Mouse (Mus musculus) adrenal gland, postnatal 4 days (tissue): ENCODE data around the gene Noct. TPM values are rescaled to one million over a fixed set of nuclear protein-coding genes. Genes with fewer than 3 reads are reported as not detected.
"Not testable (repeated sequence)": the region's sequence is repeated elsewhere in the genome, so short reads cannot be mapped to it uniquely, and the experiment has no call there.

Experiments used
- DNase-seq, 2 experiments: peaks; one replicate each; pipeline ENCODE4 v3.0.0; 2021 to 2022; ENCODE audit warnings: low spot score in 2 of 2, mixed read lengths in 2 of 2
- long read RNA-seq, 2 experiments: library from polyadenylated mRNA; stranded (forward); transcript quantifications; one replicate each; pipeline ENCODE4 v2.0.0; 2021
- total RNA-seq, 2 experiments: library from RNA; stranded (reverse); gene quantifications; 2 replicates each; pipeline ENCODE4 v1.2.3; 2021

Noct gene
- 10 to 100 TPM; 15.1 to 17.9 TPM for total RNA-seq
- long read RNA-seq, experiment 1, transcript Noct-201 (3 exons, 3,059 nt), result major isoform, 16 of 17 reads
- long read RNA-seq, experiment 1, partial matches to known transcripts, result 0 of 17 reads
- long read RNA-seq, experiment 1, other reads (novel, unspliced or antisense), result 1 of 17 reads
- long read RNA-seq, experiment 2, transcript Noct-201 (3 exons, 3,059 nt), result major isoform, 30 of 30 reads
- long read RNA-seq, experiment 2, partial matches to known transcripts, result 0 of 30 reads
- long read RNA-seq, experiment 2, other reads (novel, unspliced or antisense), result 0 of 30 reads

DNA sequence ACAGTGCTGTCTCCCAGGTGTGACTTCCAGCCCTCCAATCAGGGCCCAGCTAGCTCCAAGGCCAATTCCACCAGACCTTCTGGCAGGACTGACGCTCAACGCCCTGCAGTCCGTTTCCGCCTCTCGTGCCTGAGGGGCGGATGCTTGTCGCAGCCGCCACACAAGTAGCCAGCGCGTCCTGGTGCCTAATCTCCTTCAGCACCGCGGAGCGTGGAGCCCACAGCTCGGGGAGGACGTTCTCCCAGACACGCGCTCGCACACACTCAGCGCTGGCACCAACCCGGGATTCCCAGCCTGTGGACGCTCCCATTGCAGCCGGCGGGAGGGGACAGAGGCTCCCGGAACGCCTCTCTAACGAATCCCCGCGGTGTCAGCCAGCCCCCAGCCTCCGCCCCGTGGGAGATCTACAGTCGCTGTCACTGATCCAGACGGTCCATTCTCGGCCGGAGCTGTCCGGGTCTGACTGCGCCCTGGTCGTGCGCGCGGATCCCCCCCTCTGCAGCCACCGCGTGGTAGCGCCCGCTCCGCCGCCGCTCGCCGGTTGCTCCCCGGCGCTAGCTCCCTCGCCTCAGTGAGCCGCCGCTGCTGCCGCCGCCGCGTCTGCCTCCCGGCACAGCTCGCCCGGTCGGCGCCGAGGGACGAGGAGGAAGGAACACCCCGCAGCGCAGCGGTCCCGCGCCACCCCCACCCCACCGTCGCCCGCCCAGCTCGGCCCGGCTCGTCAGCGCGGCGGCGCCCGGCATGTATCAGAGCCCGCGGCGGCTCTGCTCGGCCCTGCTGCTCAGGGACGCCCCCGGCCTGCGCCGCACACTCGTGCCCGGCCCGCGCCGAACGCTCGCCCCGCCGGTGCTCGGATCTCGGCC is at the start of gene Noct:
TSS of gene Noct (plus strand) at position 85 of the 863 bp plus-strand sequence.
- DNase-seq, result peak; percentile 67 to 76

DNA sequence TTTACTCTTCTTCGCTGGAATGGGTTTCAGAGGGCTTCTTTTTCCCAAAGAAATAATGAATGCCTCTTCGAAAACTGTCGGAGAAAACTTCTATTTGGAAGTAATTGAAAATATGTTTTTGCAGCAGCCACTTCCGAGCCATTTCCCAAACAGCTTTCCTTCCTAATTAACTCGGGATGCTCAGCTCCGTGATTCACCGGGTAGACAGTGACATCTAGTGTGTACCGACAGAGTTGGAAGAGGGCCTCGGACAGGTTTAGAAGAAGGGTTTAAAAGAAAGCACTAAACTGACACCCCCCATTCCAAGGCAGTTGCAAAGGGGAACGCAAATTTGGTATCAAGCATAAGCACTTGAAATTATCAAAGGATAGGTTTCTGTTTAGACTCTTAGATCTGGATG is 46.1 kb upstream of the Noct start:
- no peak for DNase-seq

DNA sequence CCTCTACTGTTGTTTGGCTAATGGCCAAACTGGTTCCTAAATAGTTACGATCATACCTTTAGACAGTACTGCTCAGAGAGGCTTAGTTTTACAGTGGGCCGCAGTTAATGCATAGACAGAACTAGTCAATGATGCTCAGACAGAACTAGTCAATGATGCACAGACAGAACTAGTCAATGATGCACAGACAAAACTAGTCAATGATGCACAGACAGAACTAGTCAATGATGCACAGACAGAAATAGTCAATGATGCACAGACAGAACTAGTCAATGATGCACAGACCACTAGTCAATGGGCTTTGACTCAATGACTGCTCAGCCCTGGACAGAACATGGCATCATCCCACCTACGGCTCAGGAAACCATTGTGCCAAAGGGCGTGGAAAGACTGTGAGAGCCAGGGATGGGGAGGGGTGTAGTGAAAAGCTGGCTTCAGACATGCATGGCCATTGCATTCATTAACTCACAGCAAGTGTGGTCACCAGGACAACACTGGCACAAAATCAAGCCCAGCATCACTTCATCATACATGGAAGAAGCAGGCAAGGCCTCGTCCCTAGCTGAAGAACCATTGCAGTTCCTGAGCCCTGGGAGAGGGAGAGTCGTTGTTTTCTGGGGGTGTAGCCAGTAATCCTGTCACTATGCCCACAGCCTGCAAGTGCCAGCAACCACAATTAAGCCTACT is 44.6 kb upstream of the Noct start:
- DNase-seq, result no peak

DNA sequence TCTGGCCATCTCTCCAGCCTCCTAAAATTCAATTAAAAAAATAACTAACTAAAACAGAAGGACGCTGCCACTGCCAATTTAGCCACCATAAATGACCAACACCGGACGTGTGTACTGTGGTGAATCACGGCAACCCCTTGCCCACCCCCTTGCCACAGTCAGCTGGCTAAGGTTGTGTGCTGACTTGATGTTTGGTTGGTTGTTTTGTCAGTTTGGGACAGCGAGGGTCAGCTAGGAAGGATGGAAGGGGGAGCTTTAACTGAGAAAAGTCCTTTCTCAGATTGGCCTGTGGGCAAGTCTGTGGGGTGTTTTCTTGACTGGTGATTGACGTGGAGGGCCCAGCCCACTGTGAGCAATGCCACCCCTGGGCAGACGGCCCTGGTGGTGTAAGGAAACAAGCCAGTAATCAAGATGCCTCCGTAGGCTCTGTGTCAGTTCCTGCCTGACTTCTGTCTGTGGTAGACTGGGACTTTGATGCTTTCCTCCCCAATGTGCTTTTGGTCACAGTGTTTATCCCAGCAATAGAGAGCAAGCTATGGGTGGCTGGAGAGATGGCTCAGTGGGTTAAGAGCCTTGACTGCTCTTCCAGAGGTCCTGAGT is 43.8 kb upstream of the Noct start:
- no peak for DNase-seq

DNA sequence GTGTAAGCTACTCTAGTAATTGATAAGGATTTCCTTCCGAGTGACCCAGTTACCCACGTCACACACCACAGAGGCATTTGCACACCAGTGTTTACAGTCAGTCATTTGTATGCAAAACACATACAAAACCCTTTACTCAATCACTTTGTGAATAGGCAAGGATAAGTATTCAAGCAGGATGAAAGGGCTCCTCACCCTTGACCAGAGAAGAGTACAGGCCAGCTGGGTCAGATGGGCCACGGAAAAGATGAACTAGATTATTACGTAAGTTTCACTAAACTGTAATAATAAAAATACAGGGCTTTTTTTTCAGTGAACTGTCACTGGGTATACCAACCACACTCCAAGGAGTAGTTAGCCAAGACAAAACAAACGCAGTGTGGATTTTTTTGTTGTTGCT is 41.8 kb upstream of the Noct start:
- no peak for DNase-seq

DNA sequence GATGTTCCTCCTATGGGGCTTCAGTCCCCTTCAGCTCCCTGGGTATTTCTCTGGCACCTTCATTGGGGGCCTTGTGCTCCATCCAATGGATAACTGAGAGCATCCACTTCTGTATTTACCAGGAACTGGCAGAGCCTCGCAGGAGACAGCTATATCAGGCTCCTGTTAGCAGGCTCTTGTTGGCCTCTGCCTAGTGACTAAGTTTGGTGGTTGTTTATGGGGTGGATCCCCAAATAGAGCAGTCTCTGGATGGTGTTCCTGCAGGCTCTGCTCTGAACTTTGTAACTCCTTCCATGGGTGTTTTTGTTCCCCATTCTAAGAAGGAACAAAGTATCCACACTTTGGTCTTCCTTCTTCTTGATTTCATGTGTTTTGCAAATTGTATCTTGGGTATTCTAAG is 40.7 kb upstream of the Noct start:
- DNase-seq, result not testable (repeated sequence)

DNA sequence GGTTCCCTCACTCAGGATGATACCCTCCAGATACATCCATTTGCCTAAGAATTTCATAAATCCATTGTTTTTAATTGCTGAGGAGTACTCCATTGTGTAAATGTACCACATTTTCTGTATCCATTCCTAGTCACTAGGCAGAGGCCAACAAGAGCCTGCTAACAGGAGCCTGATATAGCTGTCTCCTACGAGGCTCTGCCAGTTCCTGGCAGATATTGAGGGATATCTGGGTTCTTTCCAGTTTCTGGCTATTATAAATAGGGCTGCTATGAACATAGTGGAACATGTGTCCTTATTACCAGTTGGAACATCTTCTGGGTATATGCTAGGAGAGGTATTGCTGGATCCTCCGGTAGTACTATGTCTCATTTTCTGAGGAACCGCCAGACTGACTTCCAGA is 40.3 kb upstream of the Noct start:
- DNase-seq, result not testable (repeated sequence)

DNA sequence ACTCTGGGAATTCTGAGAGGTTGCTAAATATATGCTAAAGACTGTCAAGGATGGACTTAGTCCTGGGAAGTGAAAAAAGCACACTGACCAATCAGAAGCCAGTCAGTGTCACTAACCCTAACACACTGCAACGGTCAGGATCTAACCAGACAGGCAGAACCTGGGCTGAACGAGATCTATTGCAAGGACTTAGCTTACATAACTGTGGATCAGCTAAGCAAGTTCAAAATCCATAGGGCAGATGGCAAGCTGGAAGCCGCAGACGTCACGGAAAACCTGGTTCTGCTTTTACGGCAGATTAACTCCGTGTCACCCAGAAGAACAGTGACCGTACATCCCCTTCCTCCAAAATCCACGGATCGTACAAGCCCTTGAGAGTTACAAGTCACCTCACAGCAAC is 39.5 kb upstream of the Noct start:
- no peak for DNase-seq

DNA sequence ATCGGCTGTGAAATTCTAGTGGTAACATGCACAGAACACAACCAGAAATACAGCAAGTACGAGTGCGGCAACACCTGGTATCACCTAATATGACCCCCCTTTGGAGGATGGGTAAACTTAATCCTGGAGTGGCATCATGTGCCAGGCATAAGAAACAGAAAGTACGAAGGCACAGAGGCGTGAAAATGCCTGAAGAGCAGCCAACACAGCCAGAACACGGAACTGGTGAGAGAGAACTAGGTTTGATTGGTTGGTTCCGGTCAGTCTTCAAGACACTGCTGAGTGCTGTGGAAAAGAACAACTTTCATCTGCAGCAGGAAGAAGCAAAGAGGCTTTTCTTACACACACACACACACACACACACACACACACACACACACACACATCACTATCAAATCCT is 38.8 kb upstream of the Noct start:
- no peak for DNase-seq

DNA sequence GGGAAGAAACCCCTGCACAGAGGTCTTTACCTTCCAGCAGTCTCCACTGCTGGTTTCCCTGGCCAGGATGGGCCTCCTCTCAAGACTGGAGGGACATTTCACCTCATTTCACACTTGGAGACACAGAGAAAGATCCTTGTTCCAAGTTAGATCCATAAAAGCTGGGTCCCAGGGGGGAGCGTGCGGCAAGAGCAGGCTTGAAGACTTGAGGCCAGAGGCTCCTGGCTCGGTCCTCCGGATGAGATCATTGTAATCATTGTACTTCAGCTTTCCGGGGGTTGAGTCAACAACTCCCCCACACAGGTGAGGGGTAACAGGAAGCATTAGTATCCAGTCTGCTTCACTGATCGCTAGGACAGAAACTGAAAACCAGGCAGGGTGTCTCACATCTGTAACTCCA is 30.2 kb upstream of the Noct start:
- DNase-seq, result no peak

DNA sequence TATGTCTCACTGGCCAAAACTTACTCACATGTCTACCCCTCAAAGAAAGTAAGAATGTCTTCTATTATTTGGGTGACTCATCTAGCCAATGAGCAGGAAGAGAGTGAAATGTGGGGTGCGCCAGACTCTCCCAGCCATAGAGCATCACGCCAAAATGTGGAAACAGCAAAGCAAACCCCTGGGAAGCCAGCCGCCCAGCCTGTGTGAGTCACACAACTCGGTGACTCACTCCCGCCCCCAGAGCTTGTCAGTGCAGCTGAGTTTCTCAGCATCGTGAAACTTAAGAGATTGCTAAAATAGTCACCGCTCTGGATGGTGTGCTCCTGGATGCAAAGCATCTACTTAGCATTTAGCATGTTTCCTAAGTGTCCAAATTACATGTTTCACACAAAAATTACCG is 28.9 kb upstream of the Noct start:
- no peak for DNase-seq

DNA sequence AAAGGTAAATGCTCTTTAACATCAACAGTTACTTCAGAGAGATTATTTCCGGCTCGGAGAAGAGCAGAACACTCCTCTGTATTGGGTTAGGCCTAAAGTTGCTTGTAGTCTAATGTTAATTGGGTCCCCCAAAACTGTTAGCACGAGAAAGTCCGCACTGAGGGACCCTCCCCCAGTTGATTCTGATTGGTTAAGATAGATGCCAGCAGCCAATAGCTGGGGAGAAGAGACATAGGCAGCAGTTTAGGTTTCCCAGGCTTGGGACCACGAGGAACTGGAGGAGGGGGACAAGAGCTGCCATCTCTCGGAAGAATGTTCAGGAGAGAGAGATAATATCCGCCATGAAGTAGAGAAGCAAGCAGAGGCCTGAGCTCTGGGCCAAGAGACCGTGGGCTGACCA is 28.5 kb upstream of the Noct start:
- DNase-seq, result no peak

DNA sequence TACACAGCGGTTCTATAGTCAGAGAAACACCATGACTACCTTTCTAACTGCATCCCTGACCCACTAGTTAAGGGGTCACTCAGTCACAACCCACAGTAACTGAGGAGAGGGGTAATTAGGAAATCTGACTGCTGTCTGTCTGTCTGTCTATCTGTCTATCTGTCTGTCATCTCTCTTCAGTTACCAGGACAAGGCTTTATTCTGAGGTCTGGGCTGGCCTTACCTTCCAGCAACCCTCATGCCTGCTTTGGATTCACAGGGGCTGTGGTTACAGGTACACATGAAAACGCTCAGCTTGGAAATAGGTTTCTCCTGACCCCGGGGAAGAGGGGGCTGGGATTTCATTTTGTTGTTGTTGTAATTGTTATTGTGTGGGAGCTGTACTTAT is 27.5 kb upstream of the Noct start:
- DNase-seq, result no peak

DNA sequence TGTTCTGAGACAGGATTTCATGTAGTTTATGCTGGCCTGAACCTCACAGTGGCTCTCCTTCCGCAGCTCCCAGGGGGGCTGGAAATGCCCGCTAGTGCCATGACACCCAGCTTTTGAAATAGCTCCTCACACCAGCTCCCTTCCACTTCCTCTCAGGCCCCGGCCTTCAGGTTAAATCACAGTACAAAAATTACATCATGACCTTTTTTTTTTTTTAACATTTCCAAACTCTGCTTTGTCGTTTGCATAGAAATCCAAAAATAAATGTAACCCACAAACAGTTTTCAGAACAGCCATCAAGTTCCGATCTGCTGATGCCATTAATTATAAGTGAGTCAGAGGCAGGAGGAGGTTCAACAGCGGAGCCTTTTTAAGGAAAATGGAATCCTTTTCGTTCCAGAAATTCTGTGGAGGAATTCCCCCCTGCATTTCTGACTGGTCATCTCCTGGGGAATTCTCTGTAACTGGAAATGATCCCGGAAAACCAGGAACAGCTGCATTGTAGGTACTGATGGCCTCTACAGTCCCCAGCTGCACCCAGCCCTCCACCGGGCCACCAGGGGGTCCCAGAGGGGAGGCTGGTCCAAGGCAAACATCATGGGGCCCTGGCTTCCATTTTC is 27.0 kb upstream of the Noct start:
- no peak for DNase-seq

DNA sequence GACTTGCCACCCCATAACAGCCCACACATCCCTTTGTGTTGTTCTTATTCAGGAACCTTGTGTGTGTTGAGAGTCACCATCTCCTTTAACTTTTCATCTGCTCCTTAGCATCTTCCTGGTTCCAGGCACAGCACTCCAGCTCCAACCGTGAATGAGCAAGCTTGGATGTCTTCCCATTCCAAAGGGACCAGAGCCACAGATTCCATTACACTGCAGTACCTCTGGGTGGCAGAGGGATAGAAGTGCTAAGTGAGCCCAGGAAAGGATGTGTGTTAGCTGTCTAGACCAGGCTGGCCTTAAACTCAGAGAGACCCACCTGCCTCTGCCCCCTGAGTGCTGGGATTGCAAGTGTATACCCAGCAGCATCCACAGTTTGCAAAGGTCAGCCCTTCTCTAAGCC is 26.0 kb upstream of the Noct start:
- no peak for DNase-seq

DNA sequence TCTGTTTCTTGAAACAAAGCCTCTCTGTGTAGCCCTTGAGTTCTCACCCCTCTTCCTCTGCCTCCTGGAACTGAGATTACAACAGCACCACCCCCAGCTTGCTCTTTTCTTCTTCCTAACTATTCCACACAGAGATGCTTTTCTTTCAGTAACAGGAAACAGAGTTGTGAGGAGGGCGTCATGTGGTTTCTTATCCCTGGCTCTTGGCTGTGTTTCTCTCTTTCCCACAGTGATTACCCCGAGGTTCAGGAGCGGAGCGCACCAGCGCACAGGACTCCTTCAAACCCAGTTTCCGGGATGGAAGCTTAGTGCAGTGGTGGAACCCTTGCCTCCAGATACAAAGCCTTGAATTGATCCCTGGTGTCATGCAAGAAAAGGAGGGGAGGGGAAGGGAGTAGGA is 25.1 kb upstream of the Noct start:
- no peak for DNase-seq

DNA sequence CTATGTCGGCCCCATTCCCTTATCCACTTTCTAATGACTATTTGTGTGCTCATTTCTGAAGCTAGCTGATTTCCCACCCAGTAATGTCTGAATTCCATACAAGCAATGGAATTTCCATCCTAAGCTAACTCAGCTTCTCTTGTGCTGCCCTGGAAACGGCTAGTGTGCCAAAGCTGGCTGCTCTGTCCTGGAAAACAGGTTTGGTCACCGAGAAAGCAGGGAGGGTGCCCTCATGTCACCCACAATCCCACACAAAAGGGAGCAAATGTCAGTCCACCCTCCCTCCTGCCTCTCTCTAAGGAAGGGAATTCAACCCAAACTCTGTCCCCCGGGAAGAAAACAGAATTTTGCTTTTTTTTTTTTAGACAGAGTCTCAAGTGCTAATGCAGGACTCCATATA is 23.9 kb upstream of the Noct start:
- no peak for DNase-seq

DNA sequence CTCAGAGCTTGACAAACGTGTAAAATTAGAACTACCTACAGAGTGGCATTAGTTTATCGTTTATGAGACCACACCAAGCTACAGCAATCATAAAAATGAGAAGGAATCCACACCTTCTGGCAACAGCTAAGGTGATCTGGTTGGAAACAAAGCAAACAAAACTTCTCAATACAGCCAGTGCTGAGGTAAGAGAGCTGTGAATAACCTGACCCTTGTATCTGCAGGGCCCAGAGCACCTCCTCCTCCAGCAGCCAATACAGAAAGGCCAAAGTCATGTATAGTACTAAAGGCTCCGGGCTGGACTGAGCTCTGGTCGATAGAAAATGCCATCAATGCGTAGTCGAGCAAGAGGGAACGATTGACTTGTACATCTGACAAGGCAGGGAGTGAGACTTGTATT is 23.4 kb upstream of the Noct start:
- no peak for DNase-seq

DNA sequence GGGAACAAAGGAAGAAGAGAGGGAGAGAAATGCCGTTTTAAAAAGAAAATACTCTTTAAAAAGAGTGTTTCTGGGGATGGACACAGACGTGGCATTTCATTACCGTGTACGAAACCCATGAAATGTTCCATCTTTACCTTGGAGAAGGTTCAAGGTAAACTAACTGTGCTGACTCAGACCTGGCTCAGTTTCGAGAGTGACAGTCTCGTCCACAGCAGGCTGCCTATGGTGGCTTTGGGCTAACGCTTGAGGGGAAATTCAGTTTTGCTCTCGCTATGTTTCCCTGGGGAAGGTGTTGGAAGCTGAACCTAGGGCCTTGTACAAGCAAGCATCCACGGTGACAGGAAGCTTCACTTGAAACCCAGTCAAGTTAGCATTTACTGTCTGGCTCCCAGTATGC is 22.3 kb upstream of the Noct start:
- DNase-seq, result no peak

DNA sequence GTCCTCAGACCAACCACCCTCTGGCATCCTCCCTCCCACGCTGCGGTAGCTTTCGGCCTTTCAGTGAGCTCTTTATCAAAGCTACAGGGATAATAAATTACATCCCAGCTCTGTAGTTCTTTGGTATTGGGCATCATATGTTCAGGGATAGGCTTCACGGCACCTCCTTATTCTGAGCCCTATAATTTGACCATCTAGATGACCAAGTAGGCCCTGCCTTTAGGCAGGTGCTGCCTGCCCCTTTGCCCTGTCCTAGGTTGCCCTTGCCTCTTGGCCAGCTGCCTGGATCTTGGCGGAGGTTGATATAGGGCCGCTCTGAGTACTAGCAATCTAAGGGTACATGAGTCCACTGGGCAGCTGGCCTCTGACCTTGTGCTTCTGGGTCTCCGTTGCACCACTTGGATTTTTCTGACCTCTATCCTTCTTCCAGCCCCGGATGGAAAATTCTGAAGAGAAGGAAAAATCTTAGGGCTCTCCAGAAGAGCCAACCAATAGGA is 21.7 kb upstream of the Noct start:
- no peak for DNase-seq

DNA sequence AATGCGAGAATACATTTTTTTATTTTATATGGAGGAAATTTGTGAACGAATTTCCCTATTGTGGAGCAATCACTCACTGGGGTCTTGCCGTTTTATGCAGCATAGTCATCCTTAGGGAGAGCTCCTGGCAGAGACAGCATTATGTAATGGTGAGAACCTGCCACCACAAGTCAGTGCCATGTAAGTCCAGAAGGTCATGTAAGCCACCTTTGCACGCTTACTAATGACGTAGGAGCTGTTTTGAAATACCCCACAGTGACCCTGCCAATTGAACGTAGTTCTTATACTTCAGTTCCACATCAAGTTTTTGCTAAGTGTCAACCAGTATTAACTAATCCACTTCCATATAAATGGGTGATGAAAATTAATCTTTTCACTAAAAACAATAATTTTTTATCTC is 20.3 kb upstream of the Noct start:
- no peak for DNase-seq
